Mouse (Mus musculus): ENCODE measurements around the gene Tlr9. TPM values are rescaled to one million over a fixed set of nuclear protein-coding genes. Genes with fewer than 3 reads are reported as not detected.

Gene Tlr9
- total RNA-seq, 2 experiments from 2014 or later, result 0.46 to 0.48 TPM

DNA sequence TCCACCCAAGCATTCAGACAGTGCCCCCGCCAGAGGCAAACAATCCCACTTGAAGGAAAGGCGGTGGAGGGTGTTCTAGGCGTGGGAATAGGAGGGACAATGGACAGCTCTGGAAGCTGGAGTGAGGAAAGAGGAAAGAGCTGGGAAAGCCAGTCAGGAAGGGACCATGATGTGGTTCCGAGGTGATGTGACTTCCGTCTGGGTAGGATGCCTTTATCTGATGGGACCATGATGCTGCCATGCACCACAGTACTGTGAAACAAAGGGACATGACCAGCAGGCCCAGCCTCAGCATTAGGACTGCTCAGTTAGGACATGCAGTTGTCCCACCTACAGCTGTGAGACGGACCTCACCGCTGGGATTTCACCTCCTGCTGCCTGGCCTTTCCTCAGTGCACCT, 8.8 kb downstream of the Tlr9 start:
- intact Hi-C loops (cut with DNase I), result no loop called here

DNA sequence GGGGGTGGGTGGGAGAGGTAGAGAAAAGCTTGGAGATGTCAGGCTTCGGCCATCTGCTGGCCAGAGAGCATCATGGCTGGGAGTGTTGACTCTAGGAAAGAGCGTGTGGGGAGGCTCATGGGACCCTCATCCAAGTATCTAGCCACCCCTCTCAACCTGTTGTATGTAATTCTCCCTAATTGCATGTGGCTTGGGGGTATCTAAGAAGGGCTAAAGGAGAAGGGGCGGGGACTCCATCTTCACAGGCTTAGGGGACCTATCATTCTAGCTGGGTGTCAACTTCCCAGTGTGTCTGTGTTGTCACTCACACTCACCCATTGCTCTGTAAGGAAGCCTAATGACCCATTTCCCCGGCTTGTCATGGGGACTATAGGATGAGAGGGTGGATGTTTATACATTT, 9.4 kb downstream of the Tlr9 start:
- intact Hi-C loops (cut with DNase I), result no loop called here
- DNase-seq, result no peak

More for the DNA sequence above, 8.8 kb downstream of the Tlr9 start:
- no peak for DNase-seq

DNA sequence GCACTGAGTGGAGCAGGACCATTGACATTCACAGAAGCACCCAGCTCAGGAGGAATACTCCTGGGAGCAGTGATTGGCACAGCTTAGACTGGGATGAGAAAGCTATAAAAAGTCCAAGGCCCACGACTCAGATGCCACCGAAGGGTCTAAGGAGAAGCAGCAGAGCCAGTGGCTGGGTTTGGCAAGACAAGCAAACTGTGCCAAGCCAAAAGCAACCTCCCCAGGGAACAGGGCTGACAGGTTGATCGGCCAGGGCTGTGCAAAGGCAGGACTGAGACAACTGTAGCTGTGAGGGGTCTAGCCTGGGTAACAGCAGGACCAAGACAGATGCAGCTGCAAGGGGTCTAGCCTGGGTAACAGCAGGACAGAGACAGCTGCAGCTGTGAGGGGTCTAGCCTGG, 10.6 kb downstream of the Tlr9 start:
- no peak for DNase-seq
- intact Hi-C loops (cut with DNase I), result no loop called here

DNA sequence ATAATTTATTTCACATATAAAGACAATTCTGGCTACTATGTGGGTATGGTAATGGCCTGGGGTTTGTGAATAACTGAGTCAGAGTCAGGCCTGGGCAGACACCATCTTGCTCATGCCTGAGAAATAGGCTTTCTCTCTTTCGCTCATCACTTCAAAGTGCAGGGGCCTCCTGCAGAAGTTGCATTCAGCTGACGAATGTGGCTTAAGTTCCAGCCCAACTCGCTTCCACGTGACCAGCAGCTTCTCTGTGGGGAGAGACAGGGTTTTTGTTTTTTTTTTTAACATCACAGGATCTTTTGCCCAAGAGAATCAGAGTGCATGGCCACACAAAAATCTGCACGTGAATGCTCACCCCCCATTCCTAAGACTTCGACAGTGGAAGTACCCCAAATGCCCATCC, 11.6 kb downstream of the Tlr9 start:
- no peak for DNase-seq
- intact Hi-C loops (cut with DNase I), result no loop called here

DNA sequence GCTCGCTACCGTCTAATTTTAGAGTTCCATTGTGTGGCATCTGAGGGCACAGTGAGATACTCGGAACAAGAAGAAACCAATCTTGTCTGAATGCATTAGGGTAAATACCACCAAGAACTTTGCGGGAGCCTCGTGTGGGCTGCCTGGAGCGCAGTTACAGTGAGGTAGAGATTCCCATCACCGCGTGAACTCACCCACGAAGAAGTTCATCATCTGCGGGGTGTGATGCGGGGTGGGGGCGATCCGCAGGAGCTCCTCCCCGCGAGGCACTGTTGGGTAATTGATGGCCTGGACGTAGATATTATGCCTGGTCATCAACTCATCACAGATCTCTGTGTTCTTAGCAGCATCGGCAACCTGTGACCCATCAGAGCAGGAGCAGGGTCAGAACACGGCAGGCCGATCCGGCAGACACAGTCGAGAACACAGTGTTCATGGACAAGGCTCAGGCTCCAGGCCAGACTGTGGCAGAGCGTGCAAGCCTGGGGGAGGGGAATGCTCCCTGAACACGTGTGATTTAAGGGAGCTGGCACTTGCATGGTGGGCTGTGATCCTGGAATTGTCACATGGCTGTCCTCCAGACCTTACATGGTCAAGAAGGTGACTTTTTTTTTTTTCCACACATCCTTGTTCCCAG, 12.9 kb downstream of the Tlr9 start:
- DNase-seq, result no peak
- intact Hi-C loops (cut with DNase I), result no loop called here

DNA sequence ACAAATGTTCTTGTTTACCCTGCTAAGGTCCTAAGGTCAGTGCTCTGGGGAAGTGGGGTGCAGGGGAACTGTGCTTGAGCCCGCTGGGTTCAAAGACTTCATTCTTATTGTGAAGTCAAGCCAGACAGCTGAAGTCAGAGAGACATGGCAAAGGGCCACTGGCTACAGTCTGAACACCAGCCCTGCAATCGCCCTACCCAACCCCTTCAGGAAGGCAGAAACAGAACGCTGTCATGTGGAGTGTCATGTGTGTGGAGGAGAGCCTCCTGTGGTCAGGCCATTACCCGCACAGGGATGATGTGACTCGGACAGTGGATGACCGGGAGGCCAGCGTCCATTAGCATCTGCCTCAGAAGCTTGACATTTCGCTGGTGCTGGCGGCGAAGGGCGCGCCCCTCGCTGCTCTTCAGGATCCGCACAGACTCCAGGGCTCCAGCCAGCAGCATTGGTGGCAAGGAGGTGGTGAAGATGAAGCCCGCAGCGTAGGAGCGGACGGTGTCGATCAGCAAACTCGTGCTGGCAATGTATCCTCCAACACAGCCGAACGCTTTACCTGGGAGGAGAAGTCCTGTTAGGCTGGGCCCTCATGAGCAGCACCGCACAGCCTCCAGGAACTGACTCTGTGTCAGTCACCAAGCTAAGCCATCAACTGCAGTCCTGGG, 13.9 kb downstream of the Tlr9 start:
- intact Hi-C loops (cut with DNase I), result no loop called here
- no peak for DNase-seq

DNA sequence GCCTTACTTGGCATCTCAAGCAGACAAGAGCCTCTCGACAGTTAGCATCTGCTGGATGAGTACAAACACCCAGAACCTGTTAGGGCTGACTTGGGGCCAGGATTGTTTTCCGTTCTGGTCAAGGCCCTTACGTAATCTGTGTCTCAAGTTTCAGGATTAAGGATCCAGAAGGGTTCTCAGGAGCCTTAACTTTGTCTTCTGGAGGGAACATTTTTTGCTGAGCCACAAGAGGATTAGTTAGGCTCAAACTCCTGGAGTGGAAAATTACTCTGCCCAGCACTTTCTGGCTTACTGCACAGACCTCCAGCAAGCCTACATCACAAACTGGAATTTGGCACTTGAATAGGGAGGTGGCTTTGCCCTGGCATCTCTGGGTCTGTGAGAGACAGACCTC, 14.4 kb downstream of the Tlr9 start:
- no peak for DNase-seq
- intact Hi-C loops (cut with DNase I), result no loop called here

DNA sequence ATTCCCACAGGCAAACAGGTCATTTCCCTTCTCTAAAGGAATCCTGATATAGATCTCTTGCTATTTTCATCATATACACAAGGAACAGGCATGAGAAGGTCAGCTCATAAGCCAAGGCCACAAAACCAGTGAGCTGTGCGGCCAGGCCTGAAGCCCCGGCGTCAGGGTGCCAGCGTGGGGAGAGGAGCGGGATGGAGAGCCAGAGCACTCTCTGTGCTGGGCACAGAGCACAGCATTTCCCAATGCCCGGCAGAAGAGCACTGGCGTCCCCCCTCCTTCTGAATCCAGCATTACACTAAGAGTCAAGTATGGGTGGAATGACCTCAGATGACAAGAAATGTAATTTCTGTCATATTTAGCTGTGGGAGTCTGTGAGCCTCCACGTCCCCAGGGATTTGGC, 15.0 kb downstream of the Tlr9 start:
- intact Hi-C loops (cut with DNase I), result no loop called here
- no peak for DNase-seq

DNA sequence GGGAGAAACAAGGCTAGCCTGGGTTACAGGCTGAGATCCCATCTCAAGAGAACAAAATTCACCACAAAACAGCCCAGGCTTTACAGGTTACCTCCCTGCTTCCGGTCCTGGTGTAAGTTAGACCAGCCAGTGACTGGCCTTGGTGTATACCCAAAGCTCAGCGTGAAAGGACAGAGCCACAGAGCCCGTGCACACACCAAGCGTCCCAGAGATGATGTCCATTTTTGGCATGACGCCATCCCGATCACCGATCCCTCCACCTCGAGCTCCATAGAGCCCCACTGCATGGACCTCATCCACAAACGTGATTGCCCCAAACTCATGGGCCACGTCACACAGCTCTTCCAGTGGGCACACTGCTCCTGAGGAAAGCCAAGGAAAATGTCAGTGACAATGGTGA, 15.5 kb downstream of the Tlr9 start:
- intact Hi-C loops (cut with DNase I), result no loop called here
- DNase-seq, result no peak

DNA sequence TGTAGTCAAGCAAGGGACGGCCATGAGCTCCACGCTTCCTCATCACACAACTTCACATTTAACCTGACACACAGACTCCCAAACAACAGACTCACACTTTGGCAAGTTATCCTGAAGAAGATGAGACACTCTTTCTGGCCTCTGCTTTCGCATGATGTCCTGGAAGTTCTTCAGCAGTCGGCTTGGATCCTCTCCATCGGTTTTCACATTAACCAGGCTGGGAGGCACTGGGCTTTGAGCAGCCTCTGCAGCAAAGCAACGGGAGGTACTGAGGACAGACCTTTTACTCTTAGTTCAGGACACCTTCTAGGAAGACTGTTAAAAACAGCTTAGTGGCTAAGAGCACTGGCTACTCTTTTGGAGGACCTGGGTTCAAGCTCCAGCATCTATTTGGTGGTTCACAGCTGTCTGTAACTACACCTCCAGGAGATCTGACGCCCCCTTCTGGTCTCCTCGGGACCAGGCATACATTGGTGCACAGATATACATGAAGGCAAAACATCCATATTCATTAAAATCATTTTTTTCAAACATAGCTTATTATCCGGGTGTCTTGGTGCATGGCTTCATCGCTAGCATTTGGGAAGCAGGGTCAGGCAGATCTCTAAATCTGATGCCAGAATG, 19.3 kb downstream of the Tlr9 start:
- intact Hi-C loops (cut with DNase I), result no loop called here
- no peak for DNase-seq

DNA sequence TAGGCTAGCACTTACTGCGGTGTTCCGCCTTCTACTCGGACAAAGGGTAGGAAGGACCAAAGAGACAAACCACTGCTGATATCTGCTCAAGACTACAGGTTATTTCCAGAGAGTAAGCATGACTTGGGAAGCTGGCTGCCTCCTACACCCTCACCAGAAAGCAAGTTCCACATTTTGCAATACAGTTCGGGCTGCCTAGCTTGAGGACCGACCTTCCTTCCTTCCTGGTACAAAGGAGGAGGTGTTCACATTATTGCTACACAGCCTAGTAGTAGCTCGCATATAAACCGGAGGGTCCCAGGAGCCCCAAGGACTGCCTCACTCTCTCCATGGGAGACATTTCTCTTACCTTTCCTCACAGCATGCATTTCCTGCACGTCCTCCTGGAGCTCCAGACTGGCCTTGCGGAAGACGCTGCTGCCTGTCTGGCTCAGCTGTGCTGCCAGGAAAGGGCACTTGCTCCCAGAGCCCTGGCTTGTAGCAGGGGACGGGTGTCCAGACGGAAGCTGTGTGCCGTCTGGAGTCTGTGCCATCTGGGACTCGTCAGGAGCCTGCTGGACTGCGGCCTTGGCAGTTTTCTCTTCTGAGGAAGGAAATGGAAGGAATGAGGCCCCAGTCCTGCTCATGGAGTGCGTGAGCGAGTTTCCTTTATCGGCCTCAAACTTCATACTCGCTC, 20.6 kb downstream of the Tlr9 start:
- intact Hi-C loops (cut with DNase I), result no loop called here
- DNase-seq, result peak; percentile 68

DNA sequence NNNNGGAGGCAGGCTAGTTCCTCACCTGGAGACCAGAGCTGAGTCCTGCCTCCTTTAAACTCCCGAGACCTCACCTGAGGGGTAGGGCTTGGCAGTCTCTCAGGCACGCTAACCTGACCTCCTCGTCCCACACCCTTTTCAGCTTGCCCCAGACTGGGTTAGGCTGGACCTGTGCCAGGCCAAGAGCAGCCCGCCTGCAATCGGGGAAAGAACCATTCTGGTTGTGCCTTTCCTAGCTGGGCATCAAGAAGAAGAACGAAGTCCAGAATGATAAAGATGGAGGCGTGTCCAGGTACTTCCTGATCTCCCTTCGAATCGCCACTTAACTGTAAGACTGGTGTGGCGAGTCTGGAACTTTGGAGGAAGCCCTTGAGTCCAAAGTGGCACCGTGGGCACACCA, 27.2 kb downstream of the Tlr9 start:
- intact Hi-C loops (cut with DNase I), result no loop called here
- DNase-seq, result no peak

DNA sequence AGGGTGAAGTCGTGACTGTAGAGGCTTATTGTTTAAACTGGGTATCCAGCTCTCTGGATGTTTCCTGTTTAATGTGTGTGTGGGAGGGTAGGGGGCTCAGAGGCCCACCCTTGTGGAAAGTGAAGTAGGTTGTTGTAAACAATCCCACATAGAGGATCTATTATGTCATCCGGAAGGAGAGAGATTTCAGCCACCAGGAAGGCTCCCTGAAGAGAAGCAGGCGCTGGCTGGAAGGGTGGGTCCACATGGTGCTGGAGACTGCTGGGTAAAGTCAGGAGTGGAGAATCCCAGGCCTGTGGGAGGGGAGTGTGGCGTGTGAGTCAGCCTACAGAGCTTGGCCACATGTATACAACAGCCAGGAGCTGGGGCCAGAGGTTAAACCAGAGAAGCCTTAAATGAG, 27.8 kb downstream of the Tlr9 start:
- DNase-seq, result no peak
- intact Hi-C loops (cut with DNase I), result no loop called here

DNA sequence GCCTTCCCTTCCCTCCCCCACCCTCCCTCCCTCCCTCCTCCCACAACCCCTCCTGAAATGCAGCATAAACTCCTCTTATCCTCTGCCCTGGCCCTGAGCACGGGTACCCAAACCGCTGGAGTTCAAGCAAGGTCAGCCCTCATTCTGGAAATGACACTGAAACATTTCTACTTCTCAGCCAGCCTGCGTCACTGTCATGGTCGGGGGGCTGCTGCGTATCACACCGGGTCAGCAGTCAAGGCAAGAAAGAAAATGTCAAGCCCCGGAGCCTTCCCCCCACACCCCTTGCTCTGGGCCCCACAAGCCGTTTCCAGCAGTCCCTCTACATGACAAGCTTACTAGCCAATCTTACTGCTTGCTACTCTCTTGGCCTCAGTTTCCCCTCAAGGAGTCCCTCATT, 28.7 kb downstream of the Tlr9 start:
- intact Hi-C loops (cut with DNase I), result no loop called here
- DNase-seq, result no peak

DNA sequence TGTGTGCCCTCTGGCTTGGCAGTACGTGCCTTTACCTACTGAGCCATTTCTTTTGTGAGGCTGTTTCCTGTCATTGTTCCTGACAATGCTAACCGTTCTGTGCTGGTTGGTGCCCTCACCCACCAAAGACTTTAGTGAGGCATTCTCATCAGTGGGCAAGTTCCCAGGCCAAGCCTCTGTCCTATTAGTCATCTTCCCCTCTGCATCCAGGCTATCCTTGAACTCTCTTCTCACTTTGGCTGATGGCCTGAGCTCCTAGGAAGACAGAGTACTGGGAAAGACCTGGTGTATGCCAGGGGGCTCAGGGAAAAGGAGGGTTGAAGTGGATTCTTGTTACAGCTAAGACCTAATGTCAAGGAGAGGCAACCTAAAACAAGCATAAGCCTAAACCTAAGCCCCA, 31.6 kb downstream of the Tlr9 start:
- intact Hi-C loops (cut with DNase I), result no loop called here
- DNase-seq, result no peak

DNA sequence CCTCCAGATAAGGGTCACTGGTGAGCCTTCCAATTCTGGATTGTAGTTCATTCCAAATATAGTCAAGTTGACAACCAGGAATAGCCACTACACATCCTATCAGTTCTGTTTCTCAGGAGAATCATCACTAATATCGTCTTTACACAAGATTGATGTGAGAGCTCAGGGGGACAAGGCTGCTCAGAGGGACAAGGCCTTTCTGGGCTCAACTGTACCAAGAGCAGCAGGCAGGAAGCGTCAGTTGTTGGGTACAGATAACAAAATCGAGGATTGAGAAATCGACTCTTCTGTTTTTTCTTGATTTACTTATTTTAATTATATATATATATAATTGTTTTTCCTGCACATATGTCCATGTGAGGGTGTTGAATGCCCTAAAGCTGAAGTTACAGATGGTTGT, 36.0 kb downstream of the Tlr9 start:
- intact Hi-C loops (cut with DNase I), result no loop called here

DNA sequence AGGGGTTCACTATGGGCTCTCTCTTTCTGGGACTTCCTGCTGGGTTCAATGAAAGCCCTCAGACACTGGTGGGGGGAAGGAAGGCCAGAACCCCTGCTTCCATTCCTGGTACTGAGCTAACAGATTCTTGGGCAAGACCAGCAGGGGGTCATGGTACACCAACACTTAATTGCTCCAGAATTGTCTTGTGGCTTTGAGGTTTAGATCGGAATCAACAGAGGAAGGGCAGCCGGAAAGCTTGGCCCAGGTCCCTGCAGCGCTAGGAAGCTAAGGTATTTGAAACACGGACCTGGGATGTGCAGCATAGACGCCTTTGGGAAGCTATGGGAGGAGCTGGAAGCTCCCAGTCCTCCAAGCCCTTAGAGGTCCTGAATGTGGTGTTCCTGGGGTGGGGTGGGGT, 36.6 kb downstream of the Tlr9 start:
- intact Hi-C loops (cut with DNase I), result no loop called here
- DNase-seq, result no peak

More for the DNA sequence above, 36.0 kb downstream of the Tlr9 start:
- DNase-seq, result no peak

DNA sequence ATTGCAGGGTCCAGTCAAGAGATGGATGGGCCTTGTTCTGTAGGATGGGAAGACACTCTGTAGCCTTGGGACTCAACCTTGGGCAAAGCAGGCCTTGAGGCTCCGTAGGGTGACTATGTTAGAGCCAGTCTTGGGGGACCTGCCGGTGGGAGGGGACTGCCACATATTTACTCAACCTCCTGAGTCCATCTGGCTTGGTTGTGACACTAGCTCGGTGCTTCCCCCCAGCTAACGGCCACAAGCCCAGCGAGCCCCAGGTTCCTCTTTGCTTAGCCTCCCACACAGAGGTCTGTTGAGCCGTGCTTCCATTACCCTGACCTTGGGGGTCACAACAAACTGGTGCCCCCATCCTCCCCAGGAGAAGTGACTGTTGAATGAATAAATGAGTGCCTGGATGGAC, 38.7 kb downstream of the Tlr9 start:
- intact Hi-C loops (cut with DNase I), result no loop called here
- DNase-seq, result no peak

DNA sequence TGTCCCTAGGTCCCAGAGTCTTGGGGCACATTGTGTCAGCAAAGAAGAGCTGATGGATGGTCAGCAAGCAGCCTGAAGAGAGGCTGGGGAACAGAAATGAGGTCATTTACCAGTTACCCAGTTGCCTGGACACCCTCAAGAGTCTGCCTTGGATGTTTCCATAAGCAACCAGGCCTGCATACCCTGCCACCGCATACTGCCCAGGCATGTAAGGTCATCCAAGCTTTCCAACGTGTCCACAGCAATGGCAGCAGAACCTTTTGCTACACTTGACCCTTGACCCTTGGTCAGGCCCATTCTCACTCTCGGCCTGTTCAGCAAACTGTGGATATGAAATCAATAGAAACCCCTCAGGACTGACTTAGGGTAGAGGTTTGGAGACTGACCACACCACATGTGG, 39.1 kb downstream of the Tlr9 start:
- DNase-seq, result no peak
- intact Hi-C loops (cut with DNase I), result no loop called here

DNA sequence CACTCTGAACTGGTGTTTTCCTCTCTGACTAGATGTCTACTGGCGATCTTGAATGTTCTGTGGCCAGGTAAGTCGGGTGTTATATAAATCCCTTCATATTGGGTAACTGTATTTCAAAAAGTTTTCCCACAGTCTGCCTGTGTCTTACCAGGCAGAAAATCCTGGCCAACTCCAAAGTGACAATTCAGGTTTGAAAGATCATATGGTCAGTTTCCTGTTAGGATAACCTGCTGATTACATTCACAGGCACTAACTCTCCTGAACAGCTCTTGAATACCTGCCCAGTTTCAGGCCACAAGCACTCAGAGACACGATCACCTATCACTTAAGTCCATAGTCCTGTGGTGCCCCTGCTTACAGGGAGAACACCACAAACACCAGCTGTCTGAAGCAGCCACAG, 39.7 kb downstream of the Tlr9 start:
- intact Hi-C loops (cut with DNase I), result no loop called here
- DNase-seq, result no peak

DNA sequence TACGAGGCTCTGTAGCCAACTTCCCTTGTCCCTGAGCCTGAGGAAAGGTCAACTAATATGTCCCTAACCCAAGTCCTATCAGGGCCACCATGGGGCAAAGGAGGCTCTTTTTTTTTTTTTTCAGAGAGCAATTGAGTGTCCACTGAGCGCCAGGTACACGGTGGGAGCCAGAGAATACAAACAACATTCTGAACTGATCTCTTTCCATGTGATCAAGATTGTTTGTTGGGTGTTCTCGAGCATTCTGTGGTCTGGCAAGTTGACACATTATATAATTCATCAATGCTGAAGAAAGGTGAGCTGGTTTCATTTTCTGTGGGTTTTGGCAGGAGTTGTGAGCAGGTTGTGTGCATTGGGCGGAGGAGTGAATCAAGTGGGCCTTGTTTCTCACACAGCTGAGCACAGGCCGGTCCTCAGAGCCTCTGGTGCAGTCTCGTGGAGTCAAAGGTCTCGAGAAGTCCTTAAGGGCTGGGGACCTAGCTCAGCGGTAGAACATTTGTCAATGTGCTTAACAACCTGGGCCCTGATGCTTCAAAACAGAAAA, 41.1 kb downstream of the Tlr9 start:
- DNase-seq, result no peak
- intact Hi-C loops (cut with DNase I), result no loop called here
